Mouse (Mus musculus): ENCODE data around the gene Sar1b.
A peak's percentile ranks its signal among the peaks of the same experiment; 100 is the strongest.
"Not testable (repeated sequence)": the region's sequence is repeated elsewhere in the genome, so short reads cannot be mapped to it uniquely, and the experiment has no call there.

Gene Sar1b

DNA sequence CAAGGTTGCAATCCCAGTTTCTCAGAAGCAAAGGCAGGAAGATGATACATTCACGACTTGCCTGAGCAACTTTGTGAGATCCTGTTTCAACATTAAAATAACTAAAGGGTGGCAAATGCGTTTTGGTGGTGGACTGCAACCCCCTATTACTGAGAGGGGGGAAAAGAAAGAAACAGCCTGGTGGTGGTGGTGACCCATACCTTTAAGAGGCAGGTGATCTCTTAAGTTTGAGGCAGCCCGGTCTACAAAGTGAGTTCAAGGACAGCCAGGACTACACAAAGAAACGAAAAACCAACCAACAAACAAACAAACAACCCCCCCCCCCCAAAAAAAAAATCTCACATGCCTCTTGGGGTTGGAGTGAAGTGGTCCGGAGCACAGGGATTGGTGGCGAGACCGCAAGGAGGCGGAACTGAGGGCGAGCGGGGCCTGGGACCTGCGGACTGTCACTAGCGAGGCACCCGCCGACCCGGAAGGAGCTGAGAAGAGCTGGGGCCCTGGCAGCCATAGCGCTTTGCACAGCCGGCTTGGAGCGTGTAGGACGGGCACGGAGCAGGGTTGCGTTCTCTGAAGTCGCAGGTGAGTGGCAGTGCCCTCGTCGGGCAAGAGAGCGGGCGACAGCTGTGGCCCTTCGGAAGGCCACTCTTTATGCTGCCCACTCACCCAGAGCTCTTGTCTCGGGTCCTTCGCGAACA, at the start of gene Sar1b, which contains the start of gene Sec24a:
TSS of gene Sar1b (plus strand) at position 475 of the 695 bp plus-strand sequence.
TSS of gene Sec24a (minus strand) at position 422 of the 695 bp plus-strand sequence.
- peak; percentile 95 for DNase-seq (ENCODE audit: low read depth, low spot score)

GRCm38 (mm10) chr11:51721066-51721465, 42.4 kb upstream of the Sar1b start:
- no peak for DNase-seq (ENCODE audit: low read depth, low spot score)

GRCm38 (mm10) chr11:51732883-51733282, 30.6 kb upstream of the Sar1b start:
- DNase-seq (ENCODE audit: low read depth, low spot score), result no peak

DNA sequence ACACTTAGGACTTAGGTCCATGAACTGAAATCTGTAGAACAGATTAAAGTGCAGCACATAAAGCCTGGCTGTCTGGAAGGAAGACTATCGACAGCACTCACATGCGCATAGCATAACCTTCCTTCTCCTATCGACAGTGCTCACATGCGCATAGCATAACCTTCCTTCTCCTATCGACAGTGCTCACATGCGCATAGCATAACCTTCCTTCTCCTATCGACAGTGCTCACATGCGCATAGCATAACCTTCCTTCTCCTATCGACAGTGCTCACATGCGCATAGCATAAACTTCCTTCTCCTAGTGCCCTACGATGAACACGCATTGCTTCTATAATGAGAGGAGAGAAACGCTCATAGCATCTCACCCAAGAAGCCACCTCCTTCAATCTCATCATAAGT, 29.3 kb upstream of the Sar1b start:
- DNase-seq (ENCODE audit: low read depth, low spot score), result not testable (repeated sequence)

DNA sequence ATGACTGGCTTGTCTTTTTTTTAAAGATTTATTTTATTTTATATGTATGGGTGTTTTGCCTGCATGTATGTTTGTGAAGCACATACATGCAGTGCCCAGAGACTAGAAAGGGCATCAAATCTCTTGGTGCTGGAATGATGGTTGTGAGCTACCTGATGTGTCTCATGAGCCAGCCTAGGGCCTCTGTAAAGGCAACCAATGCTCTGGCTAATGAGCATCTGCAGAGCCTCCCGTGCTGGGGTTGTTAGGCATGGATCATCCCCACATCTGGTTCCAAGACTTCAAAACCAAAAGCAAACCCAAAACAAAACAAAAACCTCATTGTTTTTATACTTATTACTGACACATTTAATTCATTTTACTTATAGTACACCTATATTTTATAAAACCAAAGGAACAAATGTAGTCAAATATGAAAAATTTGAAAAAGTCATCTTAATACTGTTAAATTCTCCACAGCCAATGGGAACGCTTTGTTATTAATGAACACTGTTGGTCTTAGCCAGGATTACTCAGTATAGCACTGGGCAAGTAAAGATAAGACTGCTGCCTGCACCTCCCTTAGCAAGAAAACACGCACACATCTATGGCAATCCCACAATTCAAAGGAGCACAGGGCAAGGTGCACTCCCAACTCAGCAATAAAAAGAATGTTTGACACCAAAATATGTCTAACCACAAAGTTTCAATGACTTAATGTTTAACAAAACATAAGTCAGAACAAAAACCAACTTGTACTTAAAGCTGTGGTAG, 24.7 kb upstream of the Sar1b start:
- DNase-seq (ENCODE audit: low read depth, low spot score), result no peak

- DNase-seq (ENCODE audit: low read depth, low spot score), result no peak
These were observed 22.8 kb upstream of the Sar1b start for GRCm38 (mm10) chr11:51740701-51741100.

GRCm38 (mm10) chr11:51746096-51746495, 17.4 kb upstream of the Sar1b start:
- DNase-seq (ENCODE audit: low read depth, low spot score), result no peak

- not testable (repeated sequence) for DNase-seq (ENCODE audit: low read depth, low spot score)
These were observed 11.8 kb upstream of the Sar1b start for GRCm38 (mm10) chr11:51751623-51752225.

DNA sequence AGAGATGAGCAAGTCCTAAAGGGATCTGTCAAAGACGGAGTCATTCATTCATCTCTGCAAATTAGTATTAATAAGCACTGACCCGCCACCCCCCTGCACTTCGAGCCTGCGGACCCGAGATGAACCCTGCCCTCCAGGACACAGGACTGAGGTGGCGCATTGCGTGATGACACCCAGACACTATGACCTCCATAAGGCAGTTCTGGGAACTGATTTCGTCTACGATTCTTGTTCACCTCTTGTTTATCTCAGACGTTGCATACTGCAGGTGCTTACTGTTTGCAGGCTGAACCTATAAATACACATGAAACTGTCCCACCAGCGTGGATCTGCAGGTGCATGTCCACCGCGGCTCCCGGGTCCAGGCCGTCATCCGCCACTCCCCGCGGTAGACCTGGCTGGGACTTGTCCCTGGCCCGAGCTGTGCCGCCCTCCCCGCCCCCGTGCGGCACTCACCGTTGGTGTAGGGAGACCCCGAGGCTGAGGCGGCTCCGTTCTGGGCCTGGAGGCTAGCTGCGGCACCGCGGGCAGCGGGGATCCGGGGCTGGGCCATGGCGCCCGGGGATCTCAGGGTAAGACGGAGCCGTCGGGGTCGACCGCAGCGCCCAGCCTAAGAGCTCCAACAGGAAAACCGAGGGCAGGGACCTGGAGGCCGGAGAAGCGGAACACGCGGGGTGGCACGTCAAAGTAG, 7.7 kb upstream of the Sar1b start:
- DNase-seq (ENCODE audit: low read depth, low spot score), result no peak

DNA sequence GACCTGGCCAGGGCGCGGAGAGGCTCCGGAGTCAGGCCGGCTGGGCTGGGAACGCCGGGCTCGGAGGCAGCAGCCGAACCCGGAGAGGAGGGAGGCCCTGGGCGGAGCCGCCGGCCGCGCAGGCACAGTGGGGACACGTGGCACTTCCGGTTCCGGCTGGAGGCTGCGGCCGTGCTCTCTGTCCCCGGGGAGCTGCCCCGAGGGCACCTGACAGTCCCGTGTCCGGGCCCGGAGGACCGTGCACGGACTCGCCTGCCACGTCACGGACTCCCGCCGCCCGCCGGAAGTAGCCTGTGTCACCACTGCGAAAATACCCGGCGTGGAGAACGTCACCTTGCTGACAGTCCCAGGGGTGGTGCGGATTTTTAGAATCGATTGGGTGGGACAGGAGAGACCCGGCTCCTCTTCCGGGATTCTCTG, 7.1 kb upstream of the Sar1b start:
- peak; percentile 97 for DNase-seq (ENCODE audit: low read depth, low spot score)

DNA sequence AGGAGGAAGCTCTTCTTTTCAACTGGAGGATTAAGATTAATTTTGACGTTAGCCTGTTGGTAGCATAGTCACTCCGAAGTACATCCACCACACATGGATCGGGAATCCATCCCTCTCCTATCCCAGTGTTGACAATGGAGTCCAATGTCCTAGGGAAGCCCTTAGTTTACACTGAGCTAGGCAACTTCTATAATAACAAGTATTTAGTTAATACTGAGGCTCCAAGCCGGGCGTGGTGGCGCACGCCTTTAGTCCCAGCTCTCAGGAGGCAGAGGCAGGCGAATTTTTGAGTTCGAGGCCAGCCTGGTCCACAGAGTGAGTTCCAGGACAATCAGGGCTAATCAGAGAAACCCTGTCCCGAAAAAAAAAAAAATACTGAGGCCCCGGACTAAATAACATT, 6.5 kb upstream of the Sar1b start:
- DNase-seq (ENCODE audit: low read depth, low spot score), result no peak

DNA sequence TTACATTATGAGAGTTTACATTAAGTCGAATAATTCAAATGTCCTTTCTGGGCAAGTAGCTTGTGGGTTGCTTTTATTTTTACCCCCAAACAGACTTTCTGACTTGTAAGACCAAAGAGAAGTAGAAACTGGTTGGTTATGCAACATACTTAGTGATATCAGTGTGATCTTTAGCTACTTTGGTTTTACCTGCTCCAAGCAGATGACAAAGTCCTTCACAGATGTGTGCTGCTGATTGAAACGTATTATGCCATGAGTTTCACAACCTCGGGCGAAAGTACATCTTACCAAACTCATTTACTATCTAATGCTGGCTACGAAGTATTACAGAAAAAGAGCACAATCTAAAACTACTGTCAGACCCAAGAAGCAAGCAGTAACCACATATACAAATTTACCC, 5.9 kb upstream of the Sar1b start:
- DNase-seq (ENCODE audit: low read depth, low spot score), result no peak

DNA sequence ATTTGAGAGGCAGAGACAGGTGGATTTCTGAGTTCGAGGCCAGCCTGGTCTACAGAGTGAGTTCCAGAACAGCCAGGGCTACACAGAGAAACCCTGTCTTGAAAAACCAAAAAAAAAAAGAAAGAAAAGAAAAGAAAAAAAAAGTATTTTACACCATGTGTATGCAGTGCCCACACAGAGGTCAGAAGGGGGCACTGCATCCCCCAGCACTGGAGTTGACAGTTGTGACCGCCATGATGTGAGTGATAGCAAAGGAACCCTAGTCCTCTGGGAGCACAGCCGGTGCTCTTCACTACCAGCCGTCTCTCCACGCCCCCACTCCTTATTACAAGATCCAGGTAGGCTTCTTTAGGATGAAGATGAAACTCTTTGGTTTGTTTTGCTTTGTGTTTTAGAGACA, 5.3 kb upstream of the Sar1b start:
- DNase-seq (ENCODE audit: low read depth, low spot score), result not testable (repeated sequence)

DNA sequence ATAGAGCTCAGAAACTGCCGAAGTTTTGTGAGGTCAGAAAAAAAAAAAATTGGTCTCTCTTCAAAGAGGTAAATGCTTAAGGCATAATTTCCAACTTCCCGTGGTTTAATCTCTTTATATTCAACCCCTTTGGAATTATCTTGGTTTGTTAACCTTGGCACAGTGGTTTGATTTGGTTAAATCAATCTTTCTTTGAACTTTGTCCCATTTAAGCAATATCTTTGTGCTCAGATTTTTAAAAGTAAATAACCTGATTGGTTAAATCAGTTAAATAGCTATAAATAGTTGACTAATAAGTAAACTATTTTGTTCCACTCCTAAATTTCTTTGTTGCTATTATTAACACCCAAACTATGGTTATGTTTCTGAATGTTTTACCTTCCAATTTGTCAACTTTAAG, 4.2 kb upstream of the Sar1b start:
- DNase-seq (ENCODE audit: low read depth, low spot score), result no peak

GRCm38 (mm10) chr11:51759941-51760657, 3.4 kb upstream of the Sar1b start:
- no peak for DNase-seq (ENCODE audit: low read depth, low spot score)

- DNase-seq (ENCODE audit: low read depth, low spot score), result no peak
These were observed 2.2 kb upstream of the Sar1b start for GRCm38 (mm10) chr11:51761241-51761640.

GRCm38 (mm10) chr11:51763955-51764354, 468 bp downstream of the Sar1b start:
- no peak for DNase-seq (ENCODE audit: low read depth, low spot score)

GRCm38 (mm10) chr11:51764816-51765215, 1.3 kb downstream of the Sar1b start:
- DNase-seq (ENCODE audit: low read depth, low spot score), result no peak

DNA sequence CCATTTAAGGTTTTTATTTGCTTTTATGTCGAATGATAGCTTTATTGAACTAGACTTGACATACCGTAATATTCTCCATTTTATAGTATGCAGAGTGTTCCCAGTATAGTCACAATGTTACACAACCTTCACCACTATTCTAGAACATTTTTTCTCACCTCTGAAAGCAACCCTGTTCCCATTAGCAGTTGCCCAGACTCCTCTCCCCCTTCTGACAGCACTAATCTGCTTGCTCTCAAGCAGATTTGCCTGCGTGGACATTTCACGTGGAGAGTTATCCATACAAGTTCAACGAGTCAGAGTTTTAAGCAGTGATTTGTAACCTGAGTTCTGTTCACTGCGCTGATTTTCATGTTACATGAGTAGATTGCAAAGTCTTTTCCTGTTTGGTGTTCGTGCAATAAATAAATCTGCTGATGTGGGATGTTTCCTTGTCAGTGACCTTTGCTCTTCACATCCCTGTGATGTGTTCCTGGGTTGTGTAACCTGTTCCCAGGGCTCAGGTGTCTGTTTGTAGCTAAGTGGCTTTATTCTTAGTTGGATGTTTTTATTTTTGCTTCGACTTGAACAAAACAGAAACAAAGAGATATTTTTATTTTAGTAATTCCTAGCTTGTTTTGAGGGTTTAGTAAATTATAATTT, 4.2 kb downstream of the Sar1b start:
- DNase-seq (ENCODE audit: low read depth, low spot score), result peak; percentile 61

DNA sequence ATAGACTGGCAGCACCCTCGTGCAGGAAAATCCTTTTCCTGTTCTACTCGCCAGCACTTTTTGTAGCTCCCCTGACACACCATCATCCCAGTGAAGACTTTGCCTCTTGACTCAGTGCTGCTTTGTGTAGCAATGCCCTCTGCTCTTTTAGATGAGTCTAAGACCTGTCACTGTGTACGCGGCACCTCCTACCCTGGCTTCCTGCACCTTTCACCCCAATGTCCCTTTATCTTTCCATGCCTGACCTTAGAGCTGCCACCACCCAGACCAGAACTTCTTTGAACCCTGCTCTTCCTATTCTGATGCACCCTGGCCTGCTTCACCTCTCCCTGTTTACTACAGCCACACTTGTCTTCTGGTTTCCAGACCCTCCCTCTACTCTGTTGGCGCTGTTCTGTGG, 4.8 kb downstream of the Sar1b start:
- no peak for DNase-seq (ENCODE audit: low read depth, low spot score)

- no peak for DNase-seq (ENCODE audit: low read depth, low spot score)
These were observed 12.0 kb downstream of the Sar1b start for GRCm38 (mm10) chr11:51775507-51775906.

Measured in brain, adult 2 months (tissue).